Mouse (Mus musculus): Measurements from ENCODE around the gene Bnc2. TPM values are rescaled to one million over a fixed set of nuclear protein-coding genes. Genes with fewer than 3 reads are reported as not detected.

The Bnc2 gene
- polyA plus RNA-seq, 1 experiment, result 20.1 TPM

GRCm38 (mm10) chr4:84431677-84432515 is 243.2 kb downstream of the Bnc2 start:
- Histone ChIP-seq H3K27ac (ENCODE audit: insufficient read depth, low read depth, low read length) (no peak overlapping the region), H3K27me3 (replicated peaks; ENCODE audit: control insufficient read depth, insufficient read depth, low read length) (no peaks in the 10 kb centered on the region), H3K4me3 (ENCODE audit: insufficient read depth, low read depth, low read length) (no peak overlapping the region), H3K4me1 (ENCODE audit: control insufficient read depth, insufficient read depth, low read length) (peaks cover 6% of the 10 kb centered on the region; the same call in 1 of the 2 replicates), H3K36me3 (ENCODE audit: control insufficient read depth, insufficient read depth, low read length) (no peaks in the 10 kb centered on the region)
- WGBS, result 49% methylated on average over 6 of the region's 6 CpGs
- TF ChIP-seq POLR2A (IDR thresholded peaks at IDR 0.05; ENCODE audit: low read depth, low read length), result no peak
- TF ChIP-seq CTCF (conservative IDR thresholded peaks at IDR 0.05; ENCODE audit: insufficient read depth, insufficient read length, low read depth, low read length), result no peak
- DNase-seq, result no peak

GRCm38 (mm10) chr4:84427955-84428354 is 247.1 kb downstream of the Bnc2 start:
- TF ChIP-seq CTCF (conservative IDR thresholded peaks at IDR 0.05; ENCODE audit: insufficient read depth, insufficient read length, low read depth, low read length) (no peak), POLR2A (IDR thresholded peaks at IDR 0.05; ENCODE audit: low read depth, low read length) (no peak)
- peaks cover 4% of the 10 kb centered on the region; the same call in 1 of the 2 replicates for H3K4me1 ChIP-seq (ENCODE audit: control insufficient read depth, insufficient read depth, low read length)
- no peak overlapping the region for H3K27ac ChIP-seq (ENCODE audit: insufficient read depth, low read depth, low read length)
- H3K27me3 ChIP-seq (replicated peaks; ENCODE audit: control insufficient read depth, insufficient read depth, low read length), result no peaks in the 10 kb centered on the region
- WGBS, result 81% methylated on average over 3 of the region's 3 CpGs
- H3K4me3 ChIP-seq (ENCODE audit: insufficient read depth, low read depth, low read length), result no peak overlapping the region
- no peak for DNase-seq
- no peaks in the 10 kb centered on the region; the same call in 1 of the 2 replicates for H3K36me3 ChIP-seq (ENCODE audit: control insufficient read depth, insufficient read depth, low read length)

GRCm38 (mm10) chr4:84411431-84411830 is 263.6 kb downstream of the Bnc2 start:
- Histone ChIP-seq H3K4me3 (ENCODE audit: insufficient read depth, low read depth, low read length) (no peak overlapping the region), H3K36me3 (ENCODE audit: control insufficient read depth, insufficient read depth, low read length) (no peaks in the 10 kb centered on the region), H3K4me1 (ENCODE audit: control insufficient read depth, insufficient read depth, low read length) (peaks cover 7% of the 10 kb centered on the region; the same call in 1 of the 2 replicates), H3K27ac (ENCODE audit: insufficient read depth, low read depth, low read length) (no peak overlapping the region), H3K27me3 (replicated peaks; ENCODE audit: control insufficient read depth, insufficient read depth, low read length) (no peaks in the 10 kb centered on the region)
- TF ChIP-seq CTCF (conservative IDR thresholded peaks at IDR 0.05; ENCODE audit: insufficient read depth, insufficient read length, low read depth, low read length) (no peak), POLR2A (IDR thresholded peaks at IDR 0.05; ENCODE audit: low read depth, low read length) (no peak)
- DNase-seq, result no peak
- WGBS, result 90% methylated on average over 2 of the region's 2 CpGs

- peak overlapping the region; percentile 67 for H3K27ac ChIP-seq (ENCODE audit: insufficient read depth, low read depth, low read length)
- H3K36me3 ChIP-seq (ENCODE audit: control insufficient read depth, insufficient read depth, low read length), result no peaks in the 10 kb centered on the region
- TF ChIP-seq POLR2A (IDR thresholded peaks at IDR 0.05; ENCODE audit: low read depth, low read length), result no peak
- no peak for TF ChIP-seq CTCF (conservative IDR thresholded peaks at IDR 0.05; ENCODE audit: insufficient read depth, insufficient read length, low read depth, low read length)
- peak; percentile 87 for DNase-seq
- no peaks in the 10 kb centered on the region for H3K27me3 ChIP-seq (replicated peaks; ENCODE audit: control insufficient read depth, insufficient read depth, low read length)
- no peak overlapping the region for H3K4me3 ChIP-seq (ENCODE audit: insufficient read depth, low read depth, low read length)
- WGBS, result 15% methylated on average over 6 of the region's 6 CpGs
- peaks cover 7% of the 10 kb centered on the region; the same call in 1 of the 2 replicates for H3K4me1 ChIP-seq (ENCODE audit: control insufficient read depth, insufficient read depth, low read length)
Measured at GRCm38 (mm10) chr4:84407328-84408028, 267.6 kb downstream of the Bnc2 start.

GRCm38 (mm10) chr4:84403356-84404145 is 271.5 kb downstream of the Bnc2 start:
- peaks cover 7% of the 10 kb centered on the region; the same call in 1 of the 2 replicates for H3K4me1 ChIP-seq (ENCODE audit: control insufficient read depth, insufficient read depth, low read length)
- no peaks in the 10 kb centered on the region for H3K27me3 ChIP-seq (replicated peaks; ENCODE audit: control insufficient read depth, insufficient read depth, low read length)
- no peaks in the 10 kb centered on the region for H3K36me3 ChIP-seq (ENCODE audit: control insufficient read depth, insufficient read depth, low read length)
- TF ChIP-seq POLR2A (IDR thresholded peaks at IDR 0.05; ENCODE audit: low read depth, low read length) (no peak), CTCF (conservative IDR thresholded peaks at IDR 0.05; ENCODE audit: insufficient read depth, insufficient read length, low read depth, low read length) (no peak)
- H3K27ac ChIP-seq (ENCODE audit: insufficient read depth, low read depth, low read length), result peak overlapping the region; percentile 71
- H3K4me3 ChIP-seq (ENCODE audit: insufficient read depth, low read depth, low read length), result no peak overlapping the region
- 41% methylated on average over 9 of the region's 9 CpGs for WGBS
- DNase-seq, result peak; percentile 65

GRCm38 (mm10) chr4:84388991-84389390 is 286.1 kb downstream of the Bnc2 start:
- TF ChIP-seq POLR2A (IDR thresholded peaks at IDR 0.05; ENCODE audit: low read depth, low read length) (no peak), CTCF (conservative IDR thresholded peaks at IDR 0.05; ENCODE audit: insufficient read depth, insufficient read length, low read depth, low read length) (no peak)
- Histone ChIP-seq H3K4me1 (ENCODE audit: control insufficient read depth, insufficient read depth, low read length) (no peaks in the 10 kb centered on the region), H3K36me3 (ENCODE audit: control insufficient read depth, insufficient read depth, low read length) (no peaks in the 10 kb centered on the region), H3K4me3 (ENCODE audit: insufficient read depth, low read depth, low read length) (no peak overlapping the region), H3K27me3 (replicated peaks; ENCODE audit: control insufficient read depth, insufficient read depth, low read length) (no peaks in the 10 kb centered on the region), H3K27ac (ENCODE audit: insufficient read depth, low read depth, low read length) (no peak overlapping the region)
- DNase-seq, result no peak
- WGBS, result 94% methylated on average over 5 of the region's 5 CpGs
